Mouse (Mus musculus): Measurements from ENCODE around the gene Gm21866.
"Not testable (repeated sequence)": the region's sequence is repeated elsewhere in the genome, so short reads cannot be mapped to it uniquely, and the experiment has no call there.

Gene Gm21866

GRCm38 (mm10) chrY:13465479-13465878 lies at the start of gene Gm21866:
Gene Gm21866 (minus strand): TSS chrY:13465579.
- DNase-seq (ENCODE audit: low read depth) = not testable (repeated sequence)

- not testable (repeated sequence) for DNase-seq (ENCODE audit: low read depth)
Measured at GRCm38 (mm10) chrY:13493726-13494125, 28.3 kb upstream of the Gm21866 start, which contains the start of gene Gm20773. Gene Gm20773 (plus strand): TSS chrY:13494026.
